Mouse (Mus musculus) spleen, adult 2 months (tissue): ENCODE measurements at regions not wholly inside any gene's neighbourhood (a gene's known extent, or its start where the extent isn't known, plus 50 kb on each side); places are given as distances from the start of the nearest gene placed in this dataset.

Experiments used
- CTCF ChIP-seq: fragments of 200-500 bp; IDR thresholded peaks from 2 replicates; pipeline ENCODE4 v1.5.1; 2011; ENCODE audit warnings: mild to moderate bottlenecking, inconsistent platforms; ENCODE audit not compliant: insufficient read depth, insufficient read length, insufficient replicate concordance; ENCODE audit errors: extremely low read depth
- POLR2A ChIP-seq: fragments of 200-500 bp; IDR thresholded peaks from 2 replicates; pipeline ENCODE4 v1.6.1; 2011; ENCODE audit warnings: low read depth, low read length, inconsistent platforms

GRCm38 (mm10) chr6:127324984-127325383, 121.7 kb upstream of the Parp11 start:
- no peak for TF ChIP-seq CTCF
- TF ChIP-seq POLR2A, result no peak
